Mouse (Mus musculus): ENCODE results near the gene Hcst. TPM values are rescaled to one million over a fixed set of nuclear protein-coding genes. Genes with fewer than 3 reads are reported as not detected.

The Hcst gene
- total and polyA plus RNA-seq, 3 experiments = 11.8 to 11.9 (median 11.8) TPM

- no peak for DNase-seq (ENCODE audit: extremely low read depth)
- Histone ChIP-seq H3K9me3 (replicated peaks; ENCODE audit: low read length) (peaks cover 38% of the 10 kb centered on the region), H3K9ac (ENCODE audit: insufficient read depth, low read depth) (0 out of 2 replicates have a peak within 1 kb of the TSS, but pooled peaks have one; percentile 18), H3K27me3 (replicated peaks) (peaks cover 64% of the 10 kb centered on the region), H3K79me2 (replicated peaks; ENCODE audit: control insufficient read depth, extremely low read depth, insufficient read depth, poor library complexity, severe bottlenecking) (no peaks in the 10 kb centered on the region), H3K27ac (ENCODE audit: insufficient read depth, low read depth) (no peak within 1 kb of the TSS), H3K4me2 (ENCODE audit: insufficient read depth, low read depth, poor library complexity, severe bottlenecking) (peak within 1 kb of the TSS; percentile 16; the same call in 1 of the 2 replicates), H3K4me1 (ENCODE audit: control insufficient read depth in 1 of 2, insufficient read depth in 2 of 2) (no peaks in the 10 kb centered on the region), H3K4me3 (replicated peaks in 1 of 3; ENCODE audit: low read depth in 2 of 3, low read length in 2 of 3, poor library complexity in 1 of 3) (peak within 1 kb of the TSS in 1 of 3 experiments; percentile 39), H3K36me3 (replicated peaks in 1 of 2; ENCODE audit: control insufficient read depth in 1 of 2, insufficient read depth in 1 of 2, low read length in 1 of 2) (no peaks in the 10 kb centered on the region)
- dilution Hi-C loops (cut with MboI; ENCODE audit: extremely low pct_ligation_motif_present, extremely low pct_unique_long_range_greater_than_20kb, low sequenced_read_pairs) (no loop called here), in situ Hi-C loops (cut with MboI; ENCODE audit: low pct_ligation_motif_present, low pct_unique_long_range_greater_than_20kb, low sequenced_read_pairs) (loop anchor here (10.0 kb wide), 1 partner anchor 50 kb away; the partner anchor contains the start of gene Prodh2)
- peak; percentile 39; the same call in 1 of the 2 replicates for TF ChIP-seq NRF1 (IDR thresholded peaks at IDR 0.05; ENCODE audit: low read depth, low read length)
- no peak for TF ChIP-seq ZNF384 (IDR thresholded peaks at IDR 0.05; ENCODE audit: low read depth, low read length)
- TF ChIP-seq JUN (IDR thresholded peaks at IDR 0.05; ENCODE audit: insufficient read depth, low read depth, low read length) = no peak
- TF ChIP-seq MEF2A (IDR thresholded peaks at IDR 0.05; ENCODE audit: borderline replicate concordance, low read depth, low read length) = no peak
Observed at GRCm38 (mm10) chr7:30444971-30445751, 25.5 kb upstream of the Hcst start, which contains the start of gene Aplp1. Aplp1 (minus strand) TSS chr7:30445535.

DNA sequence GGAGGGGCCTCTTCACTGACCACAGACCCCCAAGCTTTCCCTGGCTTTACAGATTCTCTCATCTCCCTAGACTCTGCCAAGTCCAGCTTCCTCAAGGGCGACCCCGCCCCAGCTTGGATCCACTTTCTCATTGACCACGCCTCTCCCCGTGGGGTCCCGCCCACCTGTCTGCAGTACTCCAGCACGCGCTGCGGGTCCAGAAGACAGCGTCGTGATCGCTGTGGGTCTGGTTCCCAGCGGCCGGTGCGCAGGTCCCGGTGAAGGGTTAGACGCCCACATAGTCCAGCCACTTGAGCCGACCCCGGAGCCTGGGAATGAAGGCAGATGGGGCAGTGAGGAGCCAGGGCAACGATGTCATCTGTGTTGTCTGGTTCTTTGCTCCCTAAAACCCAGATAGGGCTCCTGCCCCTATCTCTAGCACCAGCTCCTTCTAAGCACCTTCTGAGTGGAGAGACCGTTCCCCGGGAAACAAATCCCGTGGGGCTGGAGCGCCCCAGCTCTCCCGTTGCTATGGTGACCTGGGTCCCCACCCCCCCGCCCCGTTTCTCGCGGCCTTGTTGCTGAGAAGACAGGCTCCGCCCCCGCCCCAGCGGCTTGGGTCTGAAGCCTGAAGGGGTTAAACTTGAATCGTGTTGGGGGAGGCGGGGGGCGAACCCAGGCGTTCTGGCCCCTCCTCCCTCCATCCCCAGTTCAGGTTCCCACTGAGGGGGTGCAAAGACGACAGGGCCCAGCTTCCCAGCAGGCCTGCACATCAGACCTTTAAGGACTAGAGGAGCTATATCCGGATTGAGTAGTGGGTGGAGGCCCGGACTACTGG is 24.7 kb upstream of the Hcst start:
- Histone ChIP-seq H3K4me3 (replicated peaks in 1 of 3; ENCODE audit: low read depth in 2 of 3, low read length in 2 of 3, poor library complexity in 1 of 3) (no peak overlapping the region), H3K79me2 (replicated peaks; ENCODE audit: control insufficient read depth, extremely low read depth, insufficient read depth, poor library complexity, severe bottlenecking) (no peaks in the 10 kb centered on the region), H3K27me3 (replicated peaks) (peaks cover 64% of the 10 kb centered on the region), H3K9ac (ENCODE audit: insufficient read depth, low read depth) (no peak overlapping the region), H3K36me3 (replicated peaks in 1 of 2; ENCODE audit: control insufficient read depth in 1 of 2, insufficient read depth in 1 of 2, low read length in 1 of 2) (no peaks in the 10 kb centered on the region), H3K27ac (ENCODE audit: insufficient read depth, low read depth) (no peak overlapping the region), H3K9me3 (replicated peaks; ENCODE audit: low read length) (peaks cover 38% of the 10 kb centered on the region), H3K4me2 (ENCODE audit: insufficient read depth, low read depth, poor library complexity, severe bottlenecking) (no peak overlapping the region), H3K4me1 (ENCODE audit: control insufficient read depth in 1 of 2, insufficient read depth in 2 of 2) (no peaks in the 10 kb centered on the region)
- dilution Hi-C loops (cut with MboI; ENCODE audit: extremely low pct_ligation_motif_present, extremely low pct_unique_long_range_greater_than_20kb, low sequenced_read_pairs) = no loop called here
- DNase-seq (ENCODE audit: extremely low read depth) = no peak
- in situ Hi-C loops (cut with MboI; ENCODE audit: low pct_ligation_motif_present, low pct_unique_long_range_greater_than_20kb, low sequenced_read_pairs) = loop anchor here (10.0 kb wide), 1 partner anchor 50 kb away; the partner anchor contains the start of gene Prodh2
- TF ChIP-seq BHLHE40 (IDR thresholded peaks at IDR 0.05; ENCODE audit: low read depth, low read length) (no peak), IRF4 (IDR thresholded peaks at IDR 0.05; ENCODE audit: low read depth, low read length) (no peak), SIN3A (IDR thresholded peaks at IDR 0.05; ENCODE audit: low read length) (no peak), E2F4 (IDR thresholded peaks at IDR 0.05; ENCODE audit: insufficient replicate concordance, low read depth, low read length) (no peak), TCF12 (IDR thresholded peaks at IDR 0.05; ENCODE audit: low read depth, low read length) (no peak), ZMIZ1 (IDR thresholded peaks at IDR 0.05; ENCODE audit: low read depth, low read length) (no peak), CTCF (conservative IDR thresholded peaks at IDR 0.05 in 1 of 2, IDR thresholded peaks at IDR 0.05 in 1 of 2; ENCODE audit: low read depth in 2 of 2, low read length in 2 of 2) (no peak), UBTF (IDR thresholded peaks at IDR 0.05; ENCODE audit: low read depth, low read length) (no peak), POLR2AphosphoS2 (IDR thresholded peaks at IDR 0.05; ENCODE audit: low read depth, low read length) (no peak), RAD21 (IDR thresholded peaks at IDR 0.05; ENCODE audit: low read depth, low read length) (no peak)
